Mouse (Mus musculus): ENCODE data around the gene Hip1. TPM values are rescaled to one million over a fixed set of nuclear protein-coding genes. Genes with fewer than 3 reads are reported as not detected.

The Hip1 gene
- total and polyA plus RNA-seq, 3 experiments = 0.38 TPM; not detected in 2

DNA sequence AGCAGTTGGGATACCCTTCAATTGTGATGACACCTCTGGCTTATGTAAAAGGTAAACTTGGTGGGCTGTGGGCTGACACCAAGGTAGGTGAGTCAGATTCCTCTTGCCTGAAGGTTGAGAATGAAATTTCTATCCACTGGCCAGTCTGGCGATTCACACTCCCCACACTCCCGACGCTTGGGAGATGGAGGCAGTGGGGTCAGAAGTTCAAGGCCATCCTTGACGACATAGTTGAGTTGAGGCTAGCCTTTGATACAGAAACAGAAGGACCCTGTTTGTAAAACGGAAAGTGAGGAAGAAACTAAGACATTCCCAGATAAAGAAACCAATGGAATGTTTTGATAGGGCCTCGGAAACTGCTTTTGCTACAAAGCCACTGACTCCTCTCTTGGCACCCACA, 145.5 kb downstream of the Hip1 start:
- ATAC-seq (ENCODE audit: extremely low read depth, insufficient number of reproducible peaks, low FRiP score, poor library complexity, severe bottlenecking) (no peak), DNase-seq (ENCODE audit: low spot score) (no peak)
- H3K9me3 ChIP-seq (replicated peaks) = no peaks in the 10 kb centered on the region
- H3K4me3 ChIP-seq (ENCODE audit: low read depth, low read length) = no peak overlapping the region
- H3K4me1 ChIP-seq (ENCODE audit: insufficient read depth, low read depth, low read length) = peaks cover 16% of the 10 kb centered on the region
- H3K27me3 ChIP-seq (ENCODE audit: insufficient read depth, low read length) = peaks cover 8% of the 10 kb centered on the region
- H3K36me3 ChIP-seq (replicated peaks) = no peaks in the 10 kb centered on the region
- no peak for TF ChIP-seq TAL1 (conservative IDR thresholded peaks at IDR 0.05; ENCODE audit: low read depth, low read length)
- no peak for TF ChIP-seq GATA2 (IDR thresholded peaks at IDR 0.05; ENCODE audit: borderline replicate concordance, low read depth, low read length)
- TF ChIP-seq POLR2AphosphoS5 (IDR thresholded peaks at IDR 0.05; ENCODE audit: insufficient replicate concordance, low read depth, low read length) = no peak
- no peak for TF ChIP-seq GATA1 (IDR thresholded peaks at IDR 0.05; ENCODE audit: borderline replicate concordance, low read length)
- no peak for TF ChIP-seq CTCF (IDR thresholded peaks at IDR 0.05; ENCODE audit: low read depth, low read length)

DNA sequence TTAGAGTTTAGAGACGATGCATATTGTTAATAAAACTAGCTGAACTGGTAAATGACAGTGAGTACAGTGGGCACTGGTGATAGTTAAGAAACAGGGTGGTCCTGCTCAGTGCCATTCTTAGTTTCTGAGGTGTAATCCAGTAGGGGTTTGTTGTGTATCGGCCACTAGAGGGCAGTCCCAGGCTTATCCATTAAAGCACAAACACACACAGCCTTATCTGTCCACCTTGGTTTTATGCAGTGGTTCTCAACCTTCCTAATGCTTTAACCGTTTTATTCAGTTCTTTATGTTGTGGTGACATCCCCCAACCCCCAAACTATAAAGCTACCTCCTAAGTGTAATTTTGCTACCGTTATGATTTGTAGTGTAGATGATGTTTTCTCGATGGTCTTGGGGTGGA, 149.1 kb downstream of the Hip1 start:
- Histone ChIP-seq H3K4me3 (ENCODE audit: low read depth, low read length) (no peak overlapping the region), H3K27me3 (ENCODE audit: insufficient read depth, low read length) (peaks cover 6% of the 10 kb centered on the region; the same call in 1 of the 2 replicates), H3K36me3 (replicated peaks) (peaks cover 19% of the 10 kb centered on the region), H3K4me1 (ENCODE audit: insufficient read depth, low read depth, low read length) (peaks cover 41% of the 10 kb centered on the region), H3K9me3 (replicated peaks) (no peaks in the 10 kb centered on the region)
- TF ChIP-seq TAL1 (conservative IDR thresholded peaks at IDR 0.05; ENCODE audit: low read depth, low read length) = no peak
- TF ChIP-seq GATA2 (IDR thresholded peaks at IDR 0.05; ENCODE audit: borderline replicate concordance, low read depth, low read length) = no peak
- TF ChIP-seq GATA1 (IDR thresholded peaks at IDR 0.05; ENCODE audit: borderline replicate concordance, low read length) = no peak
- peak; percentile 55 for TF ChIP-seq CTCF (IDR thresholded peaks at IDR 0.05; ENCODE audit: low read depth, low read length)
- DNase-seq (ENCODE audit: low spot score) (no peak), ATAC-seq (ENCODE audit: extremely low read depth, insufficient number of reproducible peaks, low FRiP score, poor library complexity, severe bottlenecking) (no peak)

DNA sequence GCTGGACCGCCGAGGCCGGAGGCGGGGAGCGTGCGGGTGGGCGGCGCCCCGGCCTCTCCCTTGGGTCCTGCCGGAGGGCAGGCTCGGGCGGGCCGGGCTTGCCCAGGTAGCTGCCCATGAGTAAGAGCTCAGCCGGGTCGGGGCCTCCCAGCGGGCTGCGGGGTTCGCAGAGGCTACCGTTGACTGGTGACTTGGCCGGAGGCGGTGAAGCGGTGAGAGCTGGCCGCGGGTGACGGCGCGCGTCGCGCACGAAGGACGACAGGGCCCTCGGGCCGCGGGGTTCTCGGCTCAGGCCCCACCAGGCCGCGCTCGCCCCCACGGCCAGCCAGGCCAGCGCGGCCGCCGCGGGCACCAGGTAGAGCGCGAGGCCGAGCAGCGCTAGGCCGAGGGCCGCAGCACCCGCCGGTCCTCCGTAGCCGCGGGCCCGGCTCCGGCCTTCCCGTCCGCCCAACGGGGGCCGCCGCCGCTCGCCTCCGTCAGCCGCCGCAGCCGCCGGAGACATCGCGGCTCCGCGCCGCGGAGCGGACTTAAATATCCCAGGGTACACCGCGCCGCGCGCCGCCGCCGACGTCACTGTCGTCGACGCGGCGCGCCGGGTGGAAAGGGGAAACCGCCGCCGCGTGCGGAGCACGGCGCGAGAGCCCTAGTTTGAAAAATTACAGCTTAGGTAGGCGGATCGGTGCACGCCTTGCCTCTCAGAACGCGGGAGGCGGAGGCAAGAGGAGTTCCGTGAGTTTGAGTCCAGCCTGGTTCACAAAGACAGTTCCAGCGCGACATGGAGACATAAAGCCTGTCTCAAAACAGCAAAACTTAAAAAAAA, 150.7 kb downstream of the Hip1 start, which contains the start of gene Pom121:
TSS of gene Pom121 (minus strand) at position 543 of the 820 bp plus-strand sequence.
- H3K27me3 ChIP-seq (ENCODE audit: insufficient read depth, low read length) = peaks cover 6% of the 10 kb centered on the region; the same call in 1 of the 2 replicates
- peak; percentile 58 for ATAC-seq (ENCODE audit: extremely low read depth, insufficient number of reproducible peaks, low FRiP score, poor library complexity, severe bottlenecking)
- TF ChIP-seq CTCF (IDR thresholded peaks at IDR 0.05; ENCODE audit: low read depth, low read length) (no peak), POLR2AphosphoS5 (IDR thresholded peaks at IDR 0.05; ENCODE audit: insufficient replicate concordance, low read depth, low read length) (no peak), TAL1 (conservative IDR thresholded peaks at IDR 0.05; ENCODE audit: low read depth, low read length) (no peak), GATA2 (IDR thresholded peaks at IDR 0.05; ENCODE audit: borderline replicate concordance, low read depth, low read length) (no peak), GATA1 (IDR thresholded peaks at IDR 0.05; ENCODE audit: borderline replicate concordance, low read length) (no peak)
- peak within 1 kb of the TSS; percentile 94 for H3K4me3 ChIP-seq (ENCODE audit: low read depth, low read length)
- H3K9me3 ChIP-seq (replicated peaks) = no peaks in the 10 kb centered on the region
- peaks cover 46% of the 10 kb centered on the region for H3K4me1 ChIP-seq (ENCODE audit: insufficient read depth, low read depth, low read length)
- peaks cover 36% of the 10 kb centered on the region for H3K36me3 ChIP-seq (replicated peaks)
- peak; percentile 80 for DNase-seq (ENCODE audit: low spot score)

DNA sequence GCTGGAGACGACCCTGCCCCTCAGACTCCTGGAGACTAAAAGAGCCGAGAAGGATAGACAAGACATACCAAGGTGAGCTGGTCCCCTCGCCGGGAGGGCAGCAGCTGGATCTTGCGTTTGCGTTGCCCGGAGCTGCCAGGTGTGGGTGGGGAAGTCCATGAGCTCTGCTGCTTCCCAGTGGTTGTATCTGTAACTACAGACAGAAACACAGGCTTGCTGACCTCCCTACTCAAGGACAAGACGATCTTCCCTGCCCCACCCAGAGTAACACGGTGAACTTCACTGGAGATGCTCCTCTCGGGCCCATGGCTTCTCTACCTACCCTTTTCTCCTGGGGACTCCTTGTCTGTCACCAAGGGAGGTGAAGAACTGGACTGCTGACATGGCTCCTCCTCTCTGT, 161.1 kb downstream of the Hip1 start:
- ATAC-seq (ENCODE audit: extremely low read depth, insufficient number of reproducible peaks, low FRiP score, poor library complexity, severe bottlenecking) (no peak), DNase-seq (ENCODE audit: low spot score) (no peak)
- TF ChIP-seq TAL1 (conservative IDR thresholded peaks at IDR 0.05; ENCODE audit: low read depth, low read length) (no peak), POLR2AphosphoS5 (IDR thresholded peaks at IDR 0.05; ENCODE audit: insufficient replicate concordance, low read depth, low read length) (no peak), GATA2 (IDR thresholded peaks at IDR 0.05; ENCODE audit: borderline replicate concordance, low read depth, low read length) (no peak), CTCF (IDR thresholded peaks at IDR 0.05; ENCODE audit: low read depth, low read length) (no peak), GATA1 (IDR thresholded peaks at IDR 0.05; ENCODE audit: borderline replicate concordance, low read length) (no peak)
- Histone ChIP-seq H3K4me1 (ENCODE audit: insufficient read depth, low read depth, low read length) (peaks cover 23% of the 10 kb centered on the region), H3K36me3 (replicated peaks) (peaks cover 97% of the 10 kb centered on the region), H3K9me3 (replicated peaks) (no peaks in the 10 kb centered on the region), H3K27me3 (ENCODE audit: insufficient read depth, low read length) (no peaks in the 10 kb centered on the region), H3K4me3 (ENCODE audit: low read depth, low read length) (no peak overlapping the region)

DNA sequence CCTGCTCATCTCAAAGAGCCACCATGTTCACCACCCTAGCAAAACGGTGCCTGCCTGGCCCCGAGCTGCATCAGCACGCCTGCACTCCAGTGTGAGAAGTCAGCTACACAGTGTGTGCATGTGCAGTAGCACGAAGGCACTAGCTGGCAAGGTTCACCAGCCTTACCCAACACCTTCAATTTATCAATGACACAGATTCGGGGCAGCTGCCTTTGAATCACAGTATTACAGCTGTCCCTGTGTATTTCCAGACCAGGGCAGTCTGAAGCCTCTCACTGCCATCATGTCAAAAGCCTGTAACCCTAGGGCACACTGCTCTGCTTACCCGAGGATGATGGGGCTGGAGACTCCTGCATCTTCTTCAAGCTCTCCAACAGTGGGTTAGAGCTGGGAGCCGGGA, 162.2 kb downstream of the Hip1 start:
- H3K36me3 ChIP-seq (replicated peaks) = peaks cover 97% of the 10 kb centered on the region
- TF ChIP-seq TAL1 (conservative IDR thresholded peaks at IDR 0.05; ENCODE audit: low read depth, low read length) (no peak), CTCF (IDR thresholded peaks at IDR 0.05; ENCODE audit: low read depth, low read length) (no peak), GATA2 (IDR thresholded peaks at IDR 0.05; ENCODE audit: borderline replicate concordance, low read depth, low read length) (no peak), POLR2AphosphoS5 (IDR thresholded peaks at IDR 0.05; ENCODE audit: insufficient replicate concordance, low read depth, low read length) (no peak)
- no peaks in the 10 kb centered on the region for H3K27me3 ChIP-seq (ENCODE audit: insufficient read depth, low read length)
- ATAC-seq (ENCODE audit: extremely low read depth, insufficient number of reproducible peaks, low FRiP score, poor library complexity, severe bottlenecking) (no peak), DNase-seq (ENCODE audit: low spot score) (no peak)
- no peak overlapping the region for H3K4me3 ChIP-seq (ENCODE audit: low read depth, low read length)
- peaks cover 26% of the 10 kb centered on the region for H3K4me1 ChIP-seq (ENCODE audit: insufficient read depth, low read depth, low read length)
- no peaks in the 10 kb centered on the region for H3K9me3 ChIP-seq (replicated peaks)

DNA sequence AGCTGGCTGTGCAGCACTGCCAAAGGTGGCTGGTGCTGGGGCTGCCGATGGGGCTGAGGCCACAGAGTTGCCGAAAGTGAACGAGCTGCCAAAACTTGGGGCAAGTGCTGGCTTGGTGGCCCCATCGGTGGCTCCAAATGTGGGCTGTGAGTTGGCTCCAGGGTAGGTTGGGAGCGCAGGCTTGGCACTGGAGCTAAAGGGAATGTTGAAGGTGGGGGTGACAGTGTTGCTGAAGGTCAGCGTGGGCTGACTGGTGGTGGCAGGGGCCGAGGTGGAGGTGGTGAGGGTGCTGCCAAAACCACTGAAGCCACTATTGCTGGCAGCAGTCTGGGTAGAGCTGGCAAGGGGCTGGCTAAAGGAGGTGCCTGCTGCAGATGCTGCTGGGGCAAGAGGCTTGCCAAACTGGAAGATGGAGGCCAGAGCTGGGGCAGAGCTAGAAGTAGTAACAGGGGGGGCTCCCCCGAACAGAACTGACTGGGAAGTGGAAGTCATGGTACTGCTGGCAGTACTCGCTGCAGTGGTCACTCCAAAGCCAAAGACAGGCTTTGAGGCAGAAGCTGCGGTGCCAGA, 163.5 kb downstream of the Hip1 start:
- no peaks in the 10 kb centered on the region for H3K27me3 ChIP-seq (ENCODE audit: insufficient read depth, low read length)
- no peaks in the 10 kb centered on the region for H3K9me3 ChIP-seq (replicated peaks)
- TF ChIP-seq TAL1 (conservative IDR thresholded peaks at IDR 0.05; ENCODE audit: low read depth, low read length) = no peak
- ATAC-seq (ENCODE audit: extremely low read depth, insufficient number of reproducible peaks, low FRiP score, poor library complexity, severe bottlenecking) (no peak), DNase-seq (ENCODE audit: low spot score) (no peak)
- H3K36me3 ChIP-seq (replicated peaks) = peaks cover 94% of the 10 kb centered on the region
- H3K4me1 ChIP-seq (ENCODE audit: insufficient read depth, low read depth, low read length) = peaks cover 26% of the 10 kb centered on the region
- H3K4me3 ChIP-seq (ENCODE audit: low read depth, low read length) = no peak overlapping the region
